Mouse (Mus musculus) heart, adult 18-20 months (tissue): ENCODE measurements at regions not wholly inside any gene's neighbourhood (a gene's known extent, or its start where the extent isn't known, plus 50 kb on each side); places are given as distances from the start of the nearest gene placed in this dataset.

Experiments
- DNase-seq, 2 experiments: peaks; one replicate each; pipeline ENCODE4 v3.0.0; 2021 to 2022; ENCODE audit warnings: mixed read lengths in 1 of 2

GRCm38 (mm10) chr3:155246628-155247027 is 153.4 kb downstream of the Lrriq3 start:
- no peak for DNase-seq

DNA sequence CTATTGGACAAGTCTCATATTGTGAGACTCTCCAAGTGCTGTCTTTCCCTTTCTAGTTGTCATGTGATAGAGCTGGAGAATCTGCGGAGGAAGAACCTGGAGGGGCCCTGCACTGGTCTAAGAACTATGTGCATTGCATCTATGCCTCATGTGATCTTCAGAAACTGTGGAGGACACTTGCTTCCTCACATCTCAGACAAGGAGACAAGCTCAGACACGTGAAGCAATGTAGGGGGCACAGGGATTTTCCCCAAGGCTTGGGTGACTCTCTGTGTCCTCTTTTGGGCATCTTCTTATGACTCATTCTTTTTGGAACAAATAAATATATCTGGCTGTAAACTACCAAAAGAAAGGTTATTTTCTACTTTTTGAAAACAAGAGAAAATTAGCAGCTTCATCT is 153.9 kb downstream of the Lrriq3 start:
- DNase-seq = no peak

GRCm38 (mm10) chr3:155247929-155248328 is 154.7 kb downstream of the Lrriq3 start:
- no peak for DNase-seq

DNA sequence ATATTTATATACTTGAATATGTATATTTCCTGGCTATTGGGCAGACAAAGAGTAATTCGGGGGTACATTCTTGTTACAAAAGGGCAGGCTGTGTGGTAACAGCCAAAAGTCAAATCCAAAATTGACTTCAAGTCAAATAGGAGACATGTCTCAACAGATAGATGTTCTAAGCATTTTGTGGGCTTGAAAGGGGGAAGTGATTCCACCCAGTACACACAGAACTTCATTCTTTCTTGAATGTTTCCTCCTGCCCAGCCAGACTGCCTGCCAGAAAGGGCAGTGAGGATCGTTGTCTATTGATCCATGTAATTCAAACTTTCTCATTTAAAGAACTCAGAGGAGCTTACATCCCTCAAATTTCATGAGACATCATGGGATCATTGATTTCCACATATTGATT is 157.7 kb downstream of the Lrriq3 start:
- DNase-seq = no peak

DNA sequence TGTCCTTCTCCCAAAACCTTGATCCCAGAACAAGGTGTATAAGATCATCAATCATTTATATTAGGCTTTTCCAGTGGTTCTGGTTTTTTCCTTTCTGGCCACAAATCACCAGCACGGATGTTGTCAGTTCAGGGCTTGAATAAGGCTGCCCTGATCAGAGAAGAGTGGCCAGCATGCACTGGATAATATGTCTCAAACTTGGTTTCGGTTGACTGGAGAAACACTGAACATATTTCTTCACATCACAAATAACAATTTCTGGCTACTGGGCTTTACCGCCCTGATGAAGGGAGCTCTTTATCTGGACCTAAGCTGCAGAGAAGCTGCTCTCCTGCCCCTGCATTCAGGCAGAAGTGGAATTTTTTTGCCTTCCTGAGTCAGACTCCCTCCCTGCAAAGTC is 205.0 kb downstream of the Lrriq3 start:
- DNase-seq = no peak

DNA sequence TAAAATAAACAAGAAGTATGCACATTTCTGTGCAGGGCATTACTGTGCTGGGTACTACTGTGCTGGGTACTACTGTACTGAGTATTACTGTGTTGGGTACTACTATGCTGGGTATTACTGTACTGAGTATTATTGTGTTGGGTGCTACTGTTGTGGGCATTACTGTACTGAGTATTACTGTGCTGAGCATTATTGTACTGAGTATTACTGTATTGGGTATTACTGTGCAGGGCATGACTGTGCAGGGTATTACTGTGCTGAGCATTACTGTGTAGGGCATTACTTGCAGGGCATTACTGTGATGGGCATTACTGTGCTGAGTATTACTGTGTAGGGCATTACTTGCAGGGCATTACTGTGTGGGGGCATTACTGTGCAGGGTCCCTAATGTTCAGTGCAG is 205.5 kb downstream of the Lrriq3 start:
- DNase-seq = no peak

GRCm38 (mm10) chr3:155322322-155322721 is 229.1 kb downstream of the Lrriq3 start:
- no peak for DNase-seq

DNA sequence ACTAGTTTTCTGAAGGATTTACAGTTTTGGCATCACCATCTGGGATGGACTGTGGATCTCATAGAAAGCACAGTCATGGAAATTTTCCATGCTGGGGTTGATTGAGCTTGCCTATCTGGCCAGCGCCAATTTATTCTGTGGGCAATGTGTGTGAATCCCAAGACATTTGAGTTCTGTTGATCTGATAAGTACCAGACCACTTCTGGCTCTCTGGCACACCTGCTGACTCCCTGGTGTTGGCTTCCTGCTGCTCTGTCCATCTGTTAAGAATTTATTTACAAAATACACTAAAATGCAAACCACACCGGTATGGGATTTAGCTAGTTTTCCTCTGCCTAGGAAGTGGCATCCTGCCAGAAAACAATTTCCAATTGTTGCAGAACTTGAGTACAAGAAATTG is 236.5 kb downstream of the Lrriq3 start:
- DNase-seq = no peak

DNA sequence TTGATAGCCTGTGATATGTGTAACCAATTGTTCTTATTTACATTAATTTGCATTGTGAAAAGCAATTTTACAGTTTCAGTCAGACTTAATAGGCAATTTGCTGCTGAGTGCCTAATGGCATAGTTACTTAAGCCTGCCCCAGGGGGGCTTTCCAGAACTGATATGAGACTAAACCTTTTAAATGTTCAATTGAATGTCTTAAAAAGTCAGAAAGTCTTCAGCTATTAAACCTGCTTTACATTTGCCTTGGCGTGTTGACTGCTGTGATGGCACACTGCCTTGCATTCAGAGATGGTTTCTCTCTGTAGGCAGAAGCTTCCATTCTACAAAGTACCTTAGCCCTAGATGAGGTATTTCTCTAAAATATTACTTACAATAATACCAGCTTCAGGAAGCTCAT is 256.0 kb downstream of the Lrriq3 start:
- DNase-seq = no peak

DNA sequence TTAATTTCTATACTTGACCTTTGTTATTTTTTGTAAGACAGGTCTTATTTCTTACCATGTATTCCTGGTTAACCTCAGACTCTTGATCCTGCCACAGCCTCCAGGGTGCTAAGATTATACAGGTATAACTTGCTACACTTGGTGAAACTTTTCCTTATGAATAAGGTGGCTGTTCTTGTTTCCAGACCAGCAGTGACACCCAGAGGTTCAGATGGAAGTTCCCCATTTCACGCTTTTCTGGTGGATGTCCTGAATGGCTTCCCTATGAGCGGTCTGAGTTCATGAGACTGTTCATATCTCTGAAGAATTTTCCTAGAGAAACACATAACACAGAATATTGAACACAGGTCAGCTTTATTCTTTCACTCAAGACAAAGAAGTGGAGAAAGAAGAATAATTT is 258.4 kb downstream of the Lrriq3 start:
- no peak for DNase-seq

DNA sequence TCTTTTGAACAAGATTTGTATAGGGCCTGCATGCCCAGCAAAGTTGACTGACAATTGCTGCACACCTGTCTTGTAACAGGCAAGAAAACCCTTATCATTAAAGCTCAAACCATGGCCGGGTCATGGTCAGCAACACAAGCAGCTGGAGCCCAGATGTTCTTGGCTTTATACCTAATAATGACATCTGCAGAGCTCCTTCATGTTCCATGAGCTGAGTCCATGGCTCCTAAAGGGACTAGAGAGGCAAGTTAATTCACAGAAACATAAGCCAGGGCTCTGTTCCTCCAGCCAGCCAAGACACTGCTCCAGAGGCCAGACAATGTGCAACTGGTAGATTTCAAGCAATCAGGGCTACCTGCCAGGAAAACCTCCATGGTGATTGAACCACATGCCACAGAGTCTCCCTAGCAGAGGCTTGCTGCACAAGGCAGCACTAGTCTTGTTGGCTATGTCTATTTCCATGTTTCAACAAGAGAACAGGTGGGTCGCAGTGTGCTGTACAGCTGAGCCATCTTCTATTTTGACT is 259.1 kb downstream of the Lrriq3 start:
- peak; percentile 5 to 33 for DNase-seq

GRCm38 (mm10) chr3:155360399-155360798 is 267.2 kb downstream of the Lrriq3 start:
- no peak for DNase-seq

- no peak for DNase-seq
Measured at GRCm38 (mm10) chr3:155370716-155371115, 277.5 kb downstream of the Lrriq3 start.

DNA sequence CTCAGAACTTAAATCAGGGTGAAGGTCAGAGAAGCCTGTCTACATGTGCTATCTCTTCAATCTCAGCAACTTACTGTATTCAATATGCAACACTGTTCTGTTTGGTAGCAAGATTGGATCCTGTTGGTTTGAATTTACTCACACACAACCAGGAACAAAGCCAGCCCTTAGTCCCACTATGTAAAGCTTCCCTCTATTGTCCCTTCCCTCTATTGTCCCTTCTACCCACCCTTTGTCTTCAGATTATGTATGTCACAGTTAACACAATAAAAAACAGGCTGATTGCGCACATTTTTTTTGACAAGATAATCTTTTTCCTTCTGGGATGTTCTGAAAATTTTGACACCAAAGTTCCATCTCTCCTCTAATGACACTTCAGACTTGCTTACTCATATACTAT is 280.4 kb downstream of the Lrriq3 start:
- no peak for DNase-seq

GRCm38 (mm10) chr3:155381910-155382309 is 288.7 kb downstream of the Lrriq3 start:
- no peak for DNase-seq

GRCm38 (mm10) chr3:155382817-155383216 is 289.6 kb downstream of the Lrriq3 start:
- DNase-seq = no peak

DNA sequence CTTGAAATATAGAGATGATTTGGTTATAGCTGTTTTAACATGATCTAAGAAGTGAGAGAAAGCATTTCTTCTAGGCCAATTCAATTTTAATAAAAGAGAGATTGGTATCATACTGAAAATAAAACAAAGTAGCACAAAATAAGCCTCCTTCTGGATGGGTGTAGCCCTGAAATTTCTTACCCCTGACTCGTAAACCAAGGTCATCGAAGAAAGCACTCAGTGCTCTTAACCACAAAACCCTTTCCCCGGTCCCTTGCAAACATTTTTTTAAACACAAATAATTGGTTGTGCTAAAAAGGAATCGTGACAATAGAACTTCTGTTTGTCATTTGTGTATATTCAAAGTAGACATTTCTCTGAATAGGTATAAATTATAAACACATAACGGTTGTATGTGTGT is 297.4 kb downstream of the Lrriq3 start:
- DNase-seq = no peak

DNA sequence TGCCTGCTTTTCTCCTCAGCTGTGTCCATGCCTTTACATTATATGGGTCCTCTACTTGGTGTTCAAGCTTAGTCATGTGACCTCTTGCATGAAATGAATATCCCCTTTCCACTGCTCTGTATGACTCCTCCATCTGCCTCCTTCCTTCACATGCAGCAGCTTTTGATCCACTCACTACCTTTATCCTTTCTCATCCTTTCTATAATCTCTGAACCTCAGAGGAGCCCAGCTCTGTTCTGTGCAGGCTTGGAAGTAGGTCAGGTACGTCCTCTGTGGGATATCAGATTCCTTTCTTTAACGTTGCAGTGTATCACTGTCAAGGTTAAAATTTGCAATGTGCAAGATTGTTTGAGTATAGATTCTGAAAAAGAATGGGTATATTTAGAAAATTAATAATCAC is 302.9 kb downstream of the Lrriq3 start:
- DNase-seq = no peak

DNA sequence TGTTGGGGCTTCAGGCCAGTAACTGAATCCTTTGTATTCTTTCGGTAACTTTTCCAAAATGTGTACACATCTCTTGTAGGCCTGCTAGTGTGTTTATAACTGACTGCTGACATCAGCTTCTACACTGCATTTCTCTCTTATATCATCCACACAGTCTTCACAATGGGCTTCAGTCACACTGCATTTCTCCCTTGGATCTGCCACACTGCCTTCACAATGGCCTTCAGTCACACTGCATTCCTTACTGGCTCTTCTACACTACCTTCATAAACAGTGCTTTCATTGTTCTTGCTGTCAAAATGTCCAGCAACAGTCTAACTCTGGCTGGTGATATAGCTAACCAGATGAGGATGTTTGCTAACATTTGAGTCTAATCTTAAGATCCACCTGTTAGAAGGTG is 308.5 kb downstream of the Lrriq3 start:
- DNase-seq = no peak

DNA sequence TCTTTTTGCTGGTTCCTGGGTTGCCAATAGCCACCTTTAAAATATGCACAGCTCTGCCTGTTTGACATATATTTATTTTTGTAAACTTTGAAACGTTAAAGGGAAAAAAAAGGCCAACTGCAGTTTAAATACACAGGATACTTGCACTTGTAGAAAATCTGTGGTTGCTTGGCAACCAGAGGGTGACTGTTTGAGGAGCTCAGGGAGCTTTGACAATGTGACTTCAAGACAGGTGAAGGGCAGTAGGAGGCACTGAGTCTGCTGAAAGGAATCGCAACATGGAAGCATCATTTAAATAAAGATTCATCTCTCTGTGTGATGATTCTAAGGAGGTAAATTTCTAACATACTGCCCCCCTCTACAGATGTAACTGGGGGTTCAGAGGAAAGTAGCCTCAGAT is 315.7 kb downstream of the Lrriq3 start:
- no peak for DNase-seq

- no peak for DNase-seq
Measured at GRCm38 (mm10) chr3:155409371-155409770, 316.1 kb downstream of the Lrriq3 start.

- DNase-seq = no peak
Measured at GRCm38 (mm10) chr3:155409867-155410266, 316.6 kb downstream of the Lrriq3 start.

GRCm38 (mm10) chr3:155459701-155460481 is 366.7 kb downstream of the Lrriq3 start:
- no peak for DNase-seq

DNA sequence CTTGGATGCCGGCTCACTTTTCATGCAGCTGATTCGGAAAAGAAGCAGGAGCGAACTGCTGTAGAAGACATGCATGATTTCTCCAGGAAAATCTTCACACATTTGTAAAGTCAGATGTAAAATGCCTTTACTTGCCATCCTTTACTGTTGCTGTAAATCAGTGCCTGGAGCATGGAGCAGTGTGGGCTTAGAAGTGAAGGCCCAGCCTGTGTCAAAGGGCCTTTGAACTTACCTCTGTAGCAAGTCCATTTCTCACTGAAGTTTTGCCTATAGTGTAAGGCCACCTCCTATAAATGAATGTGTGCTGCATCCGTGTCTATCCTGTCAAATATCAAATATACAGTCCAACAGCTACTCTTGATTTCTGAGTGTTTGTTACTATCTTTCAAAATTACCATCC is 368.9 kb downstream of the Lrriq3 start:
- DNase-seq = no peak
